Mouse (Mus musculus) ovary, adult 18-20 months (tissue): ENCODE measurements around the gene Nlk.
"Not testable (repeated sequence)": the region's sequence is repeated elsewhere in the genome, so short reads cannot be mapped to it uniquely, and the experiment has no call there.

Source experiments
- DNase-seq: peaks from one replicate; pipeline ENCODE4 v3.0.0; 2022; ENCODE audit warnings: low spot score, mixed read lengths

Nlk gene

DNA sequence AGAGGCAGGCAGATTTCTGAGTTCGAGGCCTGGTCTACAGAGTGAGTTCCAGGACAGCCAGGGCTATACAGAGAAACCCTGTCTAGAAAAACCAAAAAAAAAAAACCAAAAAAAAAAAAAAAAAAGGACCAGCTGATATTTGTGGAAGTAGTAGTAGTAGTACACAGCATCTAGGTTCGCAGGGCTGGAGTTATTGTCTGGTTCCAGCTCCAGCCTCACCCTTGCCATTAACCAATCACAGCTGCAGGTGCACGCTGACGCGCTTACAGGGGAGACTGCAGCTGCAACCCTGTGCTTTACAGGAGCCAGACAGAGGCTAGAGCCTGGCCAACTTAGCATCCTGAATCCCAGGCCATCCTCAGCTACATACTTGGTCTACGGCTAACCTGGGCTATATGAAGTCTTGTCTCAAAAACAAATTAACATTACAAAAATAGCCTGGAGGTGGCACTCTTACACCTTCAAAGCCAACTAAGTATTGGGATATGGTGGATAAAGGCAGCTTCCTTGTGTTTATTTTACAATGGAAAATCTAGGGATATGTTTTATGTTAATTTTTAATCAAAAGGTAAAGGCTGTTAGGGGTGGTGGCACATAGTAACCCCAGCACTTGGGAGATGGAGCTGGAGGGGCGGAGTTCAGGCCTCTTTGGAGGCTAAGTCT, 152.6 kb downstream of the Nlk start:
- no peak for DNase-seq

DNA sequence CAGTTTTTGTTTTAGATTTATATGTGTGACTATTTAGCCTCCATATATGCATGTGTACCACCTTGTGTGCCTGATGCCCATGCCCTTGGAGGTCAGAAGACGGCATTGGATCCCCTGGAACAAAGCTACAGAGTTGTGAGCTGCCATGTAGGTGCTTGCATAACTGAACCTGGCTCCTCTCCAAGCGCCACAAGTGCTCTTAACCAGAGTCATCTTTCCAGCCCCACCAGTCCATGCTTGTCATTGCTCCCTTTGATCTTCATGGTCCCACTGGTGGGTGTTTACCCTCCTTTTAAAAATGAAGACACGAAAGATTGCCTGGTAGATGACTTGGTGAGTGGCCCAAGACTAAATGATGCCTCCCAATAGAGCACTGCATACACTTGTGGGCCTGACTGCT, 156.8 kb downstream of the Nlk start:
- DNase-seq = no peak

DNA sequence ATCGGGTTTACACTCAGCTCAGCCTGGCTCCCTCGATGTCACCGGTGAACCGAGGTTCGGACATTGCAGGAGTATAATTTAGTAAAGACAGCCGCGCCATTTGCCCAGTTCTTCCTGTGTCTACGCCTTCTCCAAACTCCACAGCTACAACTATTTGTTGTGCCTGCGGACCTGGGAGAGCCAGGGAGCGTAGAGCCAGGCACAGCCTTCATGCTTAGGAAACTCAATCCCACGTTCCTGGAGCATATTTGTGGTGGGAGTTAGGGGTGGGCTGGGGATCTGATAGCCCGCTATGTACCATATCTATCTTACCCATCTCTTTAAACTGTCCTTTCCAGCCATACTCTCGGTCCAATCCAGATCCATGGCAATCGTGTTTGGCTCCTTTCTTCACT, 160.5 kb downstream of the Nlk start:
- DNase-seq = no peak

- peak; percentile 98 for DNase-seq
These were observed 161.0 kb downstream of the Nlk start, which contains the start of the genes Tnfaip1 and Ift20 for GRCm38 (mm10) chr11:78536080-78536689. TSS of gene Tnfaip1 (minus strand) at chr11:78536332. TSS of gene Ift20 (plus strand) at chr11:78536361.

DNA sequence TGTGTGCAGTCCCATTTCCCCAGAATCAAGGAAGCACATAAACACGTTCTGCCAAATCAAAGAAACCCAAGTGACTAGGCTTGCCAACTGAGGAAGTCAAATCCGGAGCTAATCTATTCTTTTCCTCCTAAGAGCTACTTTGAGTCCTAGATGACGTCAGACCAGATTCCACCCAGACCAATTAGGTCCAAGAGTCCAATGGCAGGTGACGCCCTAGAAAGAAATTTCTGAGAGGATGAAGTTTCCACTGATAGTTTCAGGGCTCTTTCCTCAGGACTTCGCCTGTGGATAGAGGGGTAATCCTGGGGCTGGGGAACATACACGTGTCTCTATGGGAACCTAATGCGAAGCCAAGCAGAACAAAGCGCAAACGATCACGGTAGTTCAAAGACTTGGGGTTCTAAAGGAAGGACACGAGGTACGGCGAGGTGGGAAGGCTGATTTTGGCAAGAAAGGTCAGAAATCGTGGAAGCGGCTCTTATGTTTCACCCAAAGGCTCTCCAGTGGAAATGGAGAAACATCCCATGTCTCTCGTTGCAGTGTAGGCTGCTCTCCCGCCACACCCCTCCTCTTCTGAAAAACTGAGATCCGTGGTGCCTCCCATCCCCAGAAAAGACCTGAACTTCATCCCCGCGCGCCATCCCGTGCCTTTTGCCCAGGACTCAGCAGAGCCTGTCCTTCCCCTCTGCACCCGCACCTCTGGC, 161.6 kb downstream of the Nlk start:
- DNase-seq = no peak

GRCm38 (mm10) chr11:78534516-78534915, 162.7 kb downstream of the Nlk start:
- DNase-seq = no peak

GRCm38 (mm10) chr11:78531515-78531914, 165.7 kb downstream of the Nlk start:
- not testable (repeated sequence) for DNase-seq

DNA sequence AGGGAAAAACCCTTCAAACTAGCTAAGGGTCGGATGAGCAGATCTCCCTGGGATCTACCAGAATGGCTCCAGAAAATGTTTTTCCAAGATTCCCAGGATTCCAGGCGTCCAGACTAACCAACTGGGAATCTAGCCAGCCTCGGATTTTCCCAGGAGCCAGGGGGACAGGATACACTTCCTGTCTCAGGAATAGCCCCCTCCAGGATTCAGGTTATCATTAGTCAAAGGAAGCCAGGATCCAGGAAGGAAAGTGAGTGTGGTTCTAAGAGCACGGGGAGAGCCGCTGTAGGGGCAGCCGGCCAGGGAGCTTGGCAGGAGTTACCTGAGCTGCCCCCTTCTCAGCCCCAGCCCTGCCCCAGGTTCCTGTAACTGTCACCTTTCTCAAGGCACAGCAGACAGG, 166.1 kb downstream of the Nlk start:
- no peak for DNase-seq

DNA sequence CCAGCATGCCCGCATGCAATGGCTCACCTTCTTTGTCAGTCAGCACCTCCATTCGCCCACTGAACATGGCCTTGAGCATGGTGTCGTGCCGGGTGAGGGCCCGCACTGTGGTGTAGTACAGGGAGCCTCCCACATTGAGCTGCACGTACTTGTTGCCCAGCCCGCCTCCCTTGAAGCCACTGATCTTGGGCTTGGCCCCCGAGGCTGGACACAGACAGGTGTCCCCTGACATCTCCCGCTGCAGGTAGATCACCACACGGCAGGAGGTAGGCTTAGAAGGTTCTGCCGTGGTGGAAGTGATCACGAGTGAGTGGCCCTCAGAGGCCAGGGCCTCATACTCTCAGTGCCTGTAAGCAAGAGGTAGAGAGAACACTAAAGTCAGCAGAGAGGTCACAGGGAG, 167.2 kb downstream of the Nlk start:
- no peak for DNase-seq

GRCm38 (mm10) chr11:78528714-78529113, 168.5 kb downstream of the Nlk start:
- no peak for DNase-seq

GRCm38 (mm10) chr11:78524838-78525237, 172.3 kb downstream of the Nlk start:
- DNase-seq = no peak

DNA sequence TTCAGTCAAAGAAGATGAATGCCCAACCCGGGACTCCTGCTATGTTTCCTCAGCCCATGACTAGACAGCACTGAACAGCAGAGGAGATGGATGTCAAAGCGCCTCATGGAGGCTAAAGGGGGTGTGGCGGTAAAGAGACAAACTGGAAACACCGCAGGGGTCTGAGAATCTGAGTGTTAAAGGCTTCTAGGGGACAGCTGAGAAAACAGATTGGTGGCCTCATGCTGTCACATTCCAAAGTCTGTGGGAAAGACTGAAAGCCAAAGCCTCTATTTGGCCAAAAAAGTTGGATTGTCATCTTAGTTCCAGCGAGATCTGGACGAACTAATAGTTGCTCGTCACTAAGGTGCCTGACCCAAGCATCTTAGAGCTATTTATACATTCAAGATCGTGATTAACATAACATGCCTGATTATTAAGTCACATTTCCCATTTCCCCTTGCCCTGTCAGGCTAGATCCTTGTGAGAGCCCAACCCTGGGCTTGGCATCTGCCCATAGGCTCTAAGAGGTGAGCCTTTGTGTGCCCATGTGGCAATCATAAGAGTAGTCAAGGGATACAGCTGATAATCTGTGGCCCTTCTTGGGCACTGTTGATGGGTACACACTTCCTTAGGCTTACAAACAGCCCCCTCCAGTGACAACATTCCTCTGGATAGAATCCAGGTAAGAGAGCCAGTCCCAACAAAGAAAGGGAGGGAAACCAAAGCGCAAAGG, 173.8 kb downstream of the Nlk start:
- DNase-seq = no peak

GRCm38 (mm10) chr11:78522481-78522997, 174.6 kb downstream of the Nlk start:
- DNase-seq = no peak

- no peak for DNase-seq
These were observed 175.3 kb downstream of the Nlk start for GRCm38 (mm10) chr11:78521880-78522279.

GRCm38 (mm10) chr11:78518931-78519330, 178.2 kb downstream of the Nlk start:
- no peak for DNase-seq
